Mouse (Mus musculus): Measurements from ENCODE around the gene Socs4.

DNA sequence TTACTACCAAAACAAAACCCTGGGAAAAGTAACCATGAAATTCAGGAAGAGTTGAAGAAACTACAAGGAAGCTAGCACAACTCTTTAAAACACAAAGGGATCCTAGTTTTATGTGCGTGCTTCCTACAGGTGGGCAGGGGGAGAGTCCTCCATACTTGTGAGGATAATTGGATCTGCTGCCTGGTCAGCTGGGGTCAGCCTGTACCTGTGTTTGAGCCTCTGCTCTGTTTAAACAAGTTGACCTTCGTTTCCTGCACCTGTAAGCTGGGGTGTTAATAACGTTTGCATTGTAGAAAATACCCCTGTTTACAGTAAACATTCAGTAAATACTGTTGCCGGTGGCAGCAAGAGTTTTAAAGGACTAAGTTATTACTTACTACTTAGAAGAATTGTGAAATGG, 29.2 kb downstream of the Socs4 start:
- no peak for TF ChIP-seq POLR2A (IDR thresholded peaks at IDR 0.05; ENCODE audit: insufficient read depth, low read length)
- TF ChIP-seq EP300 (IDR thresholded peaks at IDR 0.05; ENCODE audit: insufficient read depth, low read depth, low read length) = no peak
- TF ChIP-seq CTCF (IDR thresholded peaks at IDR 0.05; ENCODE audit: low read depth, low read length) = no peak
